Mouse (Mus musculus): ENCODE results near the gene Phf13. TPM values are rescaled to one million over a fixed set of nuclear protein-coding genes. Genes with fewer than 3 reads are reported as not detected.

Phf13 gene
- total RNA-seq, 1 experiment from 2014 or later, result 16.0 TPM

DNA sequence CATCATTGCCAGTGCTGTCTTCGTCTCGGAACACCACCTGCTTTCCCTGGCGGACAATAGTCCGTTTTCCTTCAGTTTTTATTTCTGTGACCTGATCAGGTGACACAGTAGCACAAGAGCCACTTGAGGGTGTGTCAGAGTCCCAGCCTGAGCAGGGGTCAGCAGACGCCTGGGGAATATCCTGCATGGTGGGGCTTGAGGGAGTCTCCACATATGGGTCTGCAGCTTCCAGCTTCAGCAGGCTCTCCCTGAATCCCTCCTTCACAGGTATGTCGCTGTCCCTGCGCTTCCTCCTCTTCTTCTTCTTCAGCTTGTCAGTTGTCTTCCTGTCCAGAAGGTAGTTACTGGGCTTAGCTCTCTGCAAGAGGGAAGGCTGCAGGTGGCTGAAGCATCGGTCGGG, 4.0 kb downstream of the Phf13 start:
- DNase-seq, result no peak

DNA sequence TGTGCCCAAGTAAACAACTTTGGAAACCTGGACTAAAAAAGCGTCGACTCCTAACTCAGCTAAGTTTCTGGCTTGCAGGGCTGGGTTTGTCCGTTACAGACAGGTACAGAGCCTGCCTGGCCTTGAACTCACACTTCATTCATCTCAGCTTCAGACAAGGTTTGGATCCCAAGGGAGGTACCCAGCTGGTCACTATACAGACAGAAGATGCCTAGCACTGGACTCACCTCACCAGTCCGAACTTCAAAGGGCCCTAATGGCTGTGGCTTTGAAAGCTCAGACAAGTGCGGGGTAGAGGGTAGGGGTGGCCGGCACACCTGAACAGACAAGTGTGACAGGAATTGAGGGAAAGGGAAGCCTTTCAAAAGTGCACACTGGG, 7.0 kb downstream of the Phf13 start:
- DNase-seq, result no peak

DNA sequence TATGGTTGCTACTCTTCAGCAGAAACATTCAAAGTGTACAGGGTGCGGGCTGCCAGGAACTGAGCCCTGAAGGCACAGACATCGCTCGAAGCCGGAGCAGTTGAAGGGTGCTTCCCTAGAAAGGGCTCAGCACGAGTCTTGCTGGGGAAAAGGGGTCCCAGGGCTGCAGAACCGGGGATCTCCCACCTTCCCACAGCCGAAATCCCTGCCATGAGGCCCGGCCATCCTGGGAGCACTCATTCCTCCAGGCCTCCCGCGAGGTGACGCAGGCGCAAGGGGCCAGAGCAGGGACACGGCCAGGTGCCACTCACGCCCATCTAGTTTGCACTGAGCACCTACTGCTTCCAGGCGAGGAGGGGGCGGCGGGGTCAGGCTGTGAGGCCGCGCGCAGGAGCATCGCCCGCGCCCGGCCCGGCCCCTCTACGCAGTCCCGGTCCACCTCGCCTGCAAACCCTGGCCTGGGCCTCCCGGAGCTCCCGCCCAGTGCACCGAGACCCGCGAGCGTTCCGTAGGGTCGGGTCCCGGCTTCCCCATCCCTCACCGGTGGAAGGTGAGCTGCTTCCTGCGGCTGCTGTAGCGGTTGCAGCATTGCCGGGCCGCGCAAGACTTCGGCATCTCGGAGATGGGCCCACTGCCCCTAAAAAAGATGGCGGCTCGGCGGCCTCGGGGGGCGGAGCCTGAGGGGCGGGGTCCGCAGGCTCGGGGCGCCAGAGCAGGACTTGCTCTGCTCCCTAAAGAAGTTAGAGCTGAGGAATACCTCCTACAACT, 7.5 kb downstream of the Phf13 start, which contains the start of gene Thap3:
Gene Thap3 (minus strand): TSS at position 656 of the 768 bp plus-strand sequence.
- DNase-seq, result peak; percentile 91

DNA sequence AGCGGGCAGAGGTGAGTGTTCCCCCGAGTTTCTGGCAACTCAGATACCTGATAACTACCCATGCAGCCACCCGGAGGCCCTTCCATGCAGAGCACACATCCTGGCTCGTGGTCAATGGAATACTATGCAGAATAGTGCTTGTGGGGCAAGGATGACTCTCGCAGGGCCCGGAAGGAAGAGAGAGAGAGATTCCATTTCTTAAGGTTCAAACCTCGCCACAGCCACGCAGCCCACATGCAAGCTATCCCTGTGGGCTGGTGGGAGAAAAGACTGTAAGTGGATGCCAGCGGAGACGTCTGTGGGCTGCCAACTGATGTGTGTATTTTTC, 8.1 kb downstream of the Phf13 start:
- peak; percentile 36 for DNase-seq

DNA sequence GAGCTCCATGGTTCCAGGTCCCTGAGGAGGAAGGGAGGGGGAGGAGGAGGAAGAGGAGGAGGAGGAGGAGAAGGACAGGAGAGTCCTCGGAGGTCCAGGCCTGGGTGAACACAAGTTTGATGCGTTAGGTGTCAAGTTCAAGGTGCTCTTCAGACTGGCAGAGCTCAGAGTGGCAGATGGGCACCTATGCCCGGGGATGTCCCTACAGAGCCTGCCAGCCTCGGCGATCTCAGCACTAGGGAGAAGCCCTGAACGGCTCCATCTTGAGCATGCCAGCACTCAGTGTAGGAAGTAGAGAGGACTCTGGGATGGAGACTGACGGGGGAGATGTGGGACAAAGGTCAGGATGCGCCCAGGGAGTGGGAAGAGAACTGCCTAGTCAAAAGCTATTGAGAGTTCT, 9.4 kb downstream of the Phf13 start:
- DNase-seq, result no peak

DNA sequence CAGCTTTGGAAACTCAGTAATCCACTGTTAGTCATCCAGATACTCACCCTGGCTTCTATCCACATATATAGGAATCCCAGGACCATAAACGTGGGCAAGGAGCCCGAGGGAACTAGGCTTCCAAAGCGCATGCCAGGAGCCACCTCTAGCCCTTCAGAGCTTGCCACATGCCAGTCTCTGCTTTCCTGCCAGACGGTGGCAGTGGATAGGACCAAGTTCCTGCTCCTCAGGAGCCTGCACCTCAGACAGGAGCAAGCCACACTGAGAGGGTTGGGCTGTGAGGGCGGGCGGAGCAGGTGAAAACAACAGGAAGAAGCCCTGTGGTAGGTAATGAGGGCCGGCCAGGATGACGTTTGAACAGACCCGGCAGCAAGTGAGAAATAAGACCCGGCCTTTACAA, 10.2 kb downstream of the Phf13 start:
- no peak for DNase-seq

DNA sequence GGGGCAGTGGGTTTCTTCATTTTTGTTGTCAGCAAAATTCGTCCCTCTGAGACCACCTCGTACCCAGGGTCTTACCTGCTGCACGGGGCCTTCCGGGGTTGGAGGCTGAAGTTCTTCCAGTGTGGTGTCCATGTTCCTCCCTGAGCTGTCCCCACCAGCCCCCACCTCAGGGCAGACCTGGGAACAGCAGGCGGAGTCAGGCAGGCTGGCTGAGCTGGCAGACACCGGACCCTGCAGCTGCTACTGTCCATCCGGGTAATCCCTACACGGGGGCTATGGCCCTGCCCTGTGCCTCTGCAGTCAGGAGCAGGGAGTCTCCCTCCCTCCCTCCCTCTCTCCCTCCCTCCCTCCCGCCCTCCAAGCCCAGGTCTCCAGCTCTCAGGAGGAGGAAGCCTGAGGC, 12.5 kb downstream of the Phf13 start:
- peak; percentile 40 for DNase-seq

DNA sequence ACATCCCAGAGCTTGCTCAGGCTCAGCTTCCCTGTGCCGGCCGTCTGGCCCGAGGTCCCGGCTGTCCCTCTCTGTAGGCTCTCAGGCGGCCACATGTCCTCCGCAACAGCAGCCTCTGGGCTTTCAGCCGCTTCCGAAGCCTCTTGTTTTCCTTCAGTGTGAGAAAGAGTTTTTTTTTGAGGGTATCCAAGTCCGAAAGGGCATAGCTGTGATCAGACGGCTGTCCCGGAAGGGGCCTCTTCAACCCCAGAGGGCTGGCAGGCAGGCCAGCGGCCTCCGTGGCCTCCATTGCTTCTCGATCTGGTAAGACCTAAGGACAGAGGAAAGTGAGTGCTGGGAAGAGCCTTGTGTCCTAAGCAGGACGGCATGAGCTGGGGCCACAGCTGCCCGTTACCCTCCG, 13.0 kb downstream of the Phf13 start:
- DNase-seq, result no peak

DNA sequence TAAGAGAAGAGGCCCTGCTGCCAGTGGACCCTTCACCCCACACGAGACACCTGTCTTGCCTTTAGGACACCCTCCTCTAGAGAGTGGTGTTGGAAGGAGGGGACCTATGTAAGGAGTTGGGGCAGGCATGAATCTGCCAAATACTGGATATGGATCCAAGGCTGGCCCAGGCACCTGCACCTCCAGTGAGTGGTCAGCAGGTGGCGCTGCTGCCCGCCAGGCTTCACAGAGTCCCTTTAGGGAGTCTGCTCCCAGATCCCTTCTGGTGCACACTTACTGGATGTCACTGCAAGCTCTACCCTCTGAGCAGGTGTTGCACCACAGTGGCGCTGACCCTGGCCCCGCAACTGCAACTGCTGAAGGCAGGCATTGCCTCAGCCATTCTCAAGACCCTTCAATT, 14.7 kb downstream of the Phf13 start:
- peak; percentile 92 for DNase-seq

DNA sequence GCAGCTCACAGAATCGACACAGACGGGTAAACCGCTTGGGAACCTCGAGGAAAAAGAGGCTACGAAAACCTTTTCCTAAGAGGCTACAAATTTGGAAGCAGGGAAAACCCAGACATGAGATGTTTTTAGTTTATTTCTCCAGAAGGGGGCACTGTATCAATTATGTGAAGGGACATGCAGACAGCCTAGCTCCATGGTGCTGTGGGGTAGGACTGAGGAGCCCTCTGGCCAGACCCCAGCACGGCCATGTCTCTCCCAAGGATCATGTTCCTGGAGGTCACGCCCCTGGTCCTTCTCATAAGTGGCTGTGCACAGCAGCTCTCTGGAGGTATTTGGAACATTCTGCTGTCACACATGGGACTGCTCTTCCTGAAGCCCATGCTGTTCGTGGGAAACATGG, 15.4 kb downstream of the Phf13 start:
- DNase-seq, result no peak

DNA sequence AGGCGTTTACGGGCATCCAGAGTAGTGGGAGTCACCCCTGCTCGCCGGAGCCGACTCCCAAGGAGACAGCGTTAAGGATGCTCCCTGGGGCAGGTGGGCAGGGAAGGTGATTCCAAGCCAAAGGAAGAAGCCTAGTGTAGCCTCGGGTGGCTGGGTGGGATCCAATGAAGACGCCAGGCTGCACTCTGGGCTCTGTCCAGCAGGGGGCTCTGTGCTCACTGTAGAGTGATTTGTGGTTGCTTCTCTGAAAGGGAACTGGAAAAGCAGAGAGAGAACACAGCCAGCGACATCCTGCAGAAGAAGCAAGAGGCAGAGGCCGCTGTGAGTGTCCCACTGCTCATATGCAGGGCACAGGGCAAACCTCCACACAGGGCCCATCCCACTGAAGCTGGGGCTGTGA, 18.3 kb downstream of the Phf13 start:
- DNase-seq, result peak; percentile 89

DNA sequence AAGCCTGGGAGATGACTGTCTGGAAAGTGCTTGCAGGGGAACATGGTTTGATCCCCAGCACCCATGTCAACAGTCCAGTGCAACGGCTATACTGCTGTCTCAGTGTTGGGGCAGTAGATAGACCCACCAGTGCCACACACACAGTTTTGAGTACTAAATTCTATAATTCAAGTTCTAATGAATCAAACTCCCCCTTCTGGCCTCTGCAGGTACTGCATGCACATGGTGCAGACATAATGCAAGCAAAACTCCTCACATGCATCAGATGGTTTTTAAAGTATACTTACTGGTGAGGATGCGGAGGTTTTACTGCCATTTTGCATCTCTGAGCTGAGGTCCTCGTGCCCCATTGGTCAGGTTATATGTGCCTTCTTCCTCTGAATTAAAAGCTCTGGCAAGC, 20.6 kb downstream of the Phf13 start:
- DNase-seq, result peak; percentile 68

DNA sequence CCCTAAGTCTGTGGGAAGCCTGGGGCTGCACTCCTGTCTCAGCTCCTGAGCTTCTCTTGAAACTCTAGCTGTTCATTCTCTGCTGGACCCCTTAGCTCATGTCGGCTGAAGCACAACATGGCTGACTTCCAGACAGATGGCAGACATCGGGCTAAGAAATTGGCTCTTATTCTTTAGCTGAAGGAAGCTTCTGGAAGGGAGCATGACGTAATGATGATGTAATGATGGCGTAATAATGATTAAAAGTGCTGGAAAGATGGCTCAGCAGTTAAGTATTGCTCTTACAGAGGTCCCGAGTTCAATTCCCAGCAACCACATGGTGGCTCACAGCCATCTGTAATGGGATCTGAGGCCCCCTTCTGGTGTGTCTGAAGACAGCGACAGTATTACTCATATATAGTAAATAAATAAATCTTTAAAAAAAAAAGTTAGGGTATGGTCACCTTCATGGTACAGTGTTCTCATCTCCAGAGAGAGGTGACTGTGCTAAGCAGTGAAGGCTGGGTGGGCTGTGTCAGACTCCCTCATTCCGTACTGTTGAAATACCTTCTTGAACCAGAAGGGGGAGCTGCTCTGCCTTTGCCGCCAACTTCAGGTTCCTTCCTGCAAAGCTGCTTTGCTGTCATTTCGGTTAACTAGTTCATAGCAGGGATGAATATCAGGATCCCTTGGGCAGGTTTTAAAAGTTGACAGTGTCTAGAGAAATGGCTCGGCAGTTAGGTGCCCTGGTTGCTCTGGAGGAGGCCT, 23.7 kb downstream of the Phf13 start:
- DNase-seq, result peak; percentile 56

DNA sequence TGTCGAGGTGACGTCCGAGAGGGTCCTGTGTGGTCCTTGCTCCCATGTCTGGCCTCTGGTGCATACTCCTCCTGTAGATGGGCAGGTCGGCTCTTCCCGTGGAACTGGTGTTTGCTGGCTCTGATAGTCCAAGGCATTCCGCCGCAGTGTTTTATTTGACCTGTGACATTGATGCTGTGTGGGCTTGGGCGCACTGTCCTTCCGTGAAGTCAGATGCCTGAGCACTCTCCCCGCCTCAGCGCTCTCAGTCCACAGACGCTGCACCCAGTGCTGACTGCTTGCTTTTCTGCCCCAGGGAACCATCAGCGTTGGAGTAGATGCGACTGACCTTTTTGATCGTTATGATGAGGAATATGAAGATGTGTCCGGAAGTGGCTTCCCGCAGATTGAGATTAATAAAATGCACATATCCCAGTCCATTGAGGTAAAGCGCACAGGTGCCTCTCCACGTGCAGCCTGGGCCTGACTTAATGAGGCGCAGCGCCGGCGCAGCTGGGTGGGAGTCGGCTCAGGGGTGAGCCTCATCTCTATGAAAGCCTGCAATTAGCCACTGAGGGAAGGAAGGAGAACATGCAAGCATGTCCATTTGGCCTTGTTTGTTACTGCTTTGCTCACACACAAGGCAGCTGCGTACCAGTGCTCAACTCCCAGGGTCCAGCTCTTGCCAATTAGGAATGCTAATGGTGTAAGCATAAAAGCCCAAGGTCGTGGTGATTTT, 27.7 kb downstream of the Phf13 start:
- no peak for DNase-seq

DNA sequence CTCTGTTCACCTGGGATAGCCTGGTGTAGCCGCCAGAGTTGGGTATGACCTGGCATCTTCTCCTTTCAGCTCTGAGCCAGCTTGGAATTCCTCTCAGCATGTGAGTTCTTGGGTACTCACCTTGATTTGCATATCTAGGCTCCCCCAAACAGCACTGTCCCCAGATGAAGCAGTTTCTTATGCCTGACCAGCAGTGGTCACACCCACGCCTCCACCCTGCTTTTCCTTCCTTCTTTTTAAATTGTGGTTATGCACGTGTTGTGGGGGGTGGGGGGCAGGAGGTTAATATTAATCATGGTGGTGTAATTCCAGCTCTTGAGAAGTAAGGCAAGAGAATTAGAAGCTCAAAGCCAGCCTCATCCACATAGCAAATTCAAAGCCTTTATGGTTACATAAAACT, 33.2 kb downstream of the Phf13 start:
- DNase-seq, result no peak

DNA sequence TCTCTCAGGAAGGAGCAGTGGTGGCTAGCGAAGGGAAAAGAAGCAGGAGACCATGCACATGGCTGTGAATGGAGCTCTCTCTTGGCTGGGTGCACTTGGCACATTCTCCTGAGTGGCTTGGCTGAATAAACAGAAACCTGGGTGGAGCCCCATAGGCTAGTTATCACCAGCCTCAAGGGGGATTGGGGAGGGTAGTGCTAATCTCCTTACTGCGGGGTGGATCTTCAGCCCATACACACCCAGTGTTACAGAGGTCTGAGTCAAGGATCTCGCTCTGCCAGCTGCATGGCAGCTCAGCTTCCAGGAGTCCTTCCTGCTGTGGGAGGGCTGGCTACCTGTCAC, 35.6 kb downstream of the Phf13 start:
- DNase-seq, result no peak

DNA sequence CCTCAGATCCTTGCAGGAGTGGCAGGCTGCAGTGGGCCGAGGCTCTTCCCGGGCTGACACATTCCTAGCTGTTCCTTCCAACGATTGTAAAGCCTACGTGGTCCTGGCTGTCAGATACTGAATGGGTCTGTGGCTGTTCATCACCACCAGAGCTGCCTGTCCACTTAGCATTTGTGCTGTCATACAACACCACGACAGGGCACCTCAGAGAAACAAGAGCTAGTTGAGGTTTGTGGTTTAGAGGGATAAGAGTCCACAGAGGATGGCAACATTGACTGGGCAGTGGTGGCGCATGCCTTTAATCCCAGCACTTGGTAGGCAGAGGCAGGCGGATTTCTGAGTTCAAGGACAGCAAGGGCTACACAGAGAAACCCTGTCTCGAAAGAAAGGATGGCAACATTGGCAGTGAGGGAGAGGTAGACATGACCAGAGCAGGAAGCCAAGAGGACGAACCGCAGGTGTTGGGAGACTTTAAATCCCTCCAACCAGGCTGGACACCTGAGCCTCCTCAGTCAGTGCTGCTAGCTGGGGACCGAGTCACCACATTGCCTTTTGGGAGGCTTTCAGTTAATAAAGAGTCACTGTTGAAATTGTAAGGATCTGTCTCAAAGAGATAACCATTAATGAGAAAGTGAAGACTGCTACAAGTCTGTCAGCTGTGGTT, 36.1 kb downstream of the Phf13 start:
- DNase-seq, result no peak

DNA sequence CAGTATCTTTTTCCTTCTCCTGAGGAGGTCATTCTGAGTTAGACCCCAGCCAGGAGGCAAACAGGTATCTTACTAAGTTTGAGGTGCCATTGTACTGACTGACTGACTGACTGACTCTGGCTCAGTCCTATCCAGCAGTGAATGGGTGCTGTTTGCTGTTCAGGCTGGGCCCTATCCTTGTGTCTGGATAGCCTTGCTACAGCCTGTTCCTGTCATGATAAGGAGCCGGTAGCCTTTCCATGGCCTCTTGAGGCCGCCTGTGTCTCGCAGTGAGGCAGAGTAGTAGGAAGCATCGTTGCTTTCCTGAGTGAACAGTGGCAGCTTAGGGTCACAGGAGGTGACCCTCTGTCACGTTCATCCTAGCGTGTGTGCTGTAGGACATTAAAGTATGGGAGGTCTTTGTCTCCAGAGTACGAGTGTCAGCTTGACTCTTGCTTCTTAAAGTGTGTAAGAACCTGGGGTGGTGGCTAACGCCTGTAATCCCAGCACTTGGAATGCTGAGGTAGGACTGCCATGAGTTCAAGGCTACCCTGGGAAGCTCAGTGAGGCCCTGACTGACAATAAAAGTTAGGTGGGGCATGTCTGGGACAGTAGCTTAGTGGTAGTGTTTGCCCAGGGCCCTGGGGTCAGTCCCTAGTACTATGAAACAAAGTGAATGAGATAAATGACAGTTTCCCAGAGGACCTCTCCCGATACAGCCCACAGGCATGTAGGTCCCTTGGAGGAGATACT, 38.3 kb downstream of the Phf13 start:
- no peak for DNase-seq

DNA sequence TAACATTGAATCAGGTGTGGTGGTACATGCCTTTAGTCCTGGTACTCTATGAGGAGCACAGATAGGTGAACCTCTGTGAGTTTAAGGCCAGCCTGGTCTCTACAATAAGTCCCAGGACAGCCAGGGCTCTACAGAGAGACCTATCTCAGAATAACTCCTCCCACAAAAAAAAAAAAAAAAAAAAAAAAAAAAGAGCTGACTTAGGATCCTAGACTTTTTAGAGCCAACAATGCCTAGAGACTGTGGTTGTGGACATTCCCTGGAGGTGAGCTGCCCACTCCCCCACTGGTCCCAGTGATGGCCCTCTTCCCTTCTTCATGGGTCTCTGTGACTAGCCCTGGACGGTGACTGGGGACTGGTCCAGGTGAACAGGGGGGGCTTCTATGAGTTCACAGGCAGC, 40.3 kb downstream of the Phf13 start:
- no peak for DNase-seq

DNA sequence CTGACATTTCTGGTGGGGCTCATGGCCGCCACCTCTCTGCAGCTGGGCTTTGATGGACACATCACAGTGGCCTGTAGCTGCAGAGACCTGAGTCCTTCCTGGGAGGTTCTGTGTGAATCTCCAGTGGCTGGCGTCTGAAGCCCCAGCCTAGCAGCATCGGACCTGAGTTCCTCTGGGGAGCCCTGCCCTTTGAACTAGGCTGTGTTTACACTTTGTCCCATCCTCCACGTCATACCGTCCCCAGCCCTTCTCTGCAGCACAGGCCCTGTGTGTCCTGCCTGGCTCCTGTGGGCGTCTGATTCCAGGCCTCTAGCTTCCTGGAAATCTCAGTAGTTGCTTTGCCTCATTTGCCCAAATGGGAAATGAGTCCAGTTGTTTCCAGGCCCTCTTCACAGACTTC, 42.8 kb downstream of the Phf13 start:
- no peak for DNase-seq

DNA sequence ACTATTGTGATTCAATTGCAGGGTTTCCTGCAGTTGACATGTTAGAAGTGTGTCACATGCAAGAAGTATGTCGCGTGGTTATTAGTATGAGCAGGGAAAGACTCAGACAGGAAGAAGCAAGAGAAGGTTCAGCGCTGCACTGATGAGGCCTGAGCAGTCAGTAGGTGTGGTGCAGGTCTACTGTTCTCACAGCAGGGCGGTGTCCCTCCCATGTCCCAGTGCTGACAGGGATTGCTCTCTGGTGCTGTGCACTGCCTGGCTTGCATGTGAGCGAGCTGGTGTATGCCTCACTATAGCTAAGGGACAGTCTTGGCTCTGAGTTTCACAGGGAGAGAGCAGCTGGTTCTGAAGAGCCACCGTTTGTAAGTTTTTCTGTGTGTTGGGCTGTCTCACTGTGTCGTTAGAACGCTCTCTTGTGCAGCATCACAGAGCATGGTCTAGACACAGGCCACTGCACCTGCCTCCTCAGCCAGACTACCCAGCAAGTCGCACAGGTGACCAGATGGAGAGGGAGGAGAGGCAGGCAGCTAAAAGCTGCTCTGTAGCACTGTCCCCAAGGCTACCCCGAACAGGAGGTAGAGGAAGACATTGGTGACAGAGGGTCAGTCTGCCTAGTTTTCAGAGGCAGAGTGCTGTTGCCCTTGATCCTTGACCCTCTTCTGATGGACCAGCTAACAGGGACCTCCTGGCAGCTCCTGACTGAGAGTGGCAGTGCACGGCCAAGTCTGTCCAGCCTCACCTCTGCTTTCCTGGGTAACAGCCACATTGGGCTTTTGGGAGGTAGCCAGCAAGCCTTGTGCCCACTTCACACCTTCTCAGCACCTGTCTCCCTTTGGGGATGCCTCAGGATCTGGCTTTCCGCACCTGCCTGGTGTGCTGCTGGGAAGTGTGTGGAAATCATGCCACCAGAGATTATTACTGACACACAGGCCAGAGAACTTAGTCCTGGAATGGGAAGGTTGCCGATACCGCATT, 47.3 kb downstream of the Phf13 start:
- no peak for DNase-seq
